Mouse (Mus musculus) lung, embryonic 14.5 days (tissue): ENCODE data around the gene Inf2. TPM values are rescaled to one million over a fixed set of nuclear protein-coding genes. Genes with fewer than 3 reads are reported as not detected.

Source experiments
- ATAC-seq: fragments of 200-750 bp; cut with Nextera tagmentation; 2 replicates; pipeline ENCODE4 v1.8.0; 2017; ENCODE audit warnings: mild to moderate bottlenecking, moderate TSS enrichment, moderate library complexity; ENCODE audit not compliant: insufficient read depth
- DNase-seq: peaks from one replicate; pipeline ENCODE4 v3.0.0-alpha.2; 2015
- H3K27ac ChIP-seq: fragments of 300-500 bp; sonication (generic); 2 replicates; pipeline ENCODE4 v1.5.1; 2014; ENCODE audit warnings: low read depth, mild to moderate bottlenecking, moderate library complexity
- H3K27me3 ChIP-seq: fragments of 300-500 bp; sonication (generic); 2 replicates; pipeline ENCODE4 v1.6.1; 2014; ENCODE audit warnings: low read length, control low read depth; ENCODE audit not compliant: insufficient read depth
- H3K36me3 ChIP-seq: fragments of 300-500 bp; sonication (generic); 2 replicates; pipeline ENCODE4 v1.6.1; 2014; ENCODE audit warnings: control low read depth; ENCODE audit not compliant: insufficient read depth
- H3K4me1 ChIP-seq: fragments of 300-500 bp; sonication (generic); 2 replicates; pipeline ENCODE4 v1.6.1; 2014; ENCODE audit warnings: antibody characterized with exemption, control low read depth; ENCODE audit not compliant: insufficient read depth
- H3K4me2 ChIP-seq: fragments of 300-500 bp; sonication (generic); 2 replicates; pipeline ENCODE4 v1.6.1; 2014; ENCODE audit warnings: mild to moderate bottlenecking
- H3K4me3 ChIP-seq: fragments of 300-500 bp; sonication (generic); 2 replicates; pipeline ENCODE4 v1.5.1; 2014; ENCODE audit warnings: low read depth, low read length
- H3K9ac ChIP-seq: fragments of 300-500 bp; sonication (generic); 2 replicates; pipeline ENCODE4 v1.6.1; 2014
- H3K9me3 ChIP-seq: fragments of 300-500 bp; sonication (generic); 2 replicates; pipeline ENCODE4 v1.6.1; 2016; ENCODE audit warnings: low read depth, low read length, control low read depth
- CTCF ChIP-seq: IDR thresholded peaks from 2 replicates; pipeline ENCODE4 v1.5.1; 2016; ENCODE audit warnings: antibody characterized with exemption, low read depth
- WGBS: fragments of 180-500 bp; shearing (Covaris S2); extraction: QIAGEN DNeasy Blood & Tissue Kit; methylation state at CpG from one replicate; pipeline ENCODE4 v1.1.7; 2014; 5-methylcytosine and 5-hydroxymethylcytosine counted together
- polyA plus RNA-seq: library from polyadenylated mRNA; unstranded; fragments of >200 nt; fragmentation: Nextera tagmentation; extraction: Ambion mirVana; gene quantifications from 2 replicates; pipeline ENCODE4 v1.2.1, GENCODE M21; 2014

The Inf2 gene
- polyA plus RNA-seq, 1 experiment from 2014 or later = 5.2 TPM

GRCm38 (mm10) chr12:112543941-112544340 lies 44.6 kb upstream of the Inf2 start:
- ATAC-seq (no peak), DNase-seq (no peak)
- H3K9me3 ChIP-seq = no peaks in the 10 kb centered on the region
- H3K4me1 ChIP-seq = no peaks in the 10 kb centered on the region
- H3K4me2 ChIP-seq = no peak overlapping the region
- TF ChIP-seq CTCF = no peak
- no peak overlapping the region for H3K27ac ChIP-seq
- 58% methylated on average over 9 of the region's 9 CpGs for WGBS
- no peaks in the 10 kb centered on the region for H3K36me3 ChIP-seq
- H3K27me3 ChIP-seq = no peaks in the 10 kb centered on the region
- no peak overlapping the region for H3K9ac ChIP-seq
- no peak overlapping the region for H3K4me3 ChIP-seq

GRCm38 (mm10) chr12:112544946-112545701 lies 43.5 kb upstream of the Inf2 start:
- DNase-seq (no peak), ATAC-seq (no peak)
- TF ChIP-seq CTCF = no peak
- Histone ChIP-seq H3K4me1 (no peaks in the 10 kb centered on the region), H3K4me2 (no peak overlapping the region), H3K27me3 (no peaks in the 10 kb centered on the region), H3K9me3 (no peaks in the 10 kb centered on the region), H3K36me3 (no peaks in the 10 kb centered on the region), H3K9ac (no peak overlapping the region), H3K27ac (no peak overlapping the region), H3K4me3 (no peak overlapping the region)
- 36% methylated on average over 12 of the region's 12 CpGs for WGBS

- TF ChIP-seq CTCF = no peak
- no peaks in the 10 kb centered on the region for H3K27me3 ChIP-seq
- no peaks in the 10 kb centered on the region for H3K36me3 ChIP-seq
- H3K27ac ChIP-seq = no peak overlapping the region
- no peak for DNase-seq
- H3K4me1 ChIP-seq = no peaks in the 10 kb centered on the region
- H3K4me3 ChIP-seq = no peak overlapping the region
- H3K4me2 ChIP-seq = no peak overlapping the region
- H3K9ac ChIP-seq = no peak overlapping the region
- ATAC-seq = no peak
- H3K9me3 ChIP-seq = no peaks in the 10 kb centered on the region
- 92% methylated on average over 8 of the region's 8 CpGs for WGBS
These were observed 42.5 kb upstream of the Inf2 start for GRCm38 (mm10) chr12:112546110-112546509.

GRCm38 (mm10) chr12:112549287-112549686 lies 39.3 kb upstream of the Inf2 start:
- H3K27me3 ChIP-seq = no peaks in the 10 kb centered on the region
- H3K36me3 ChIP-seq = no peaks in the 10 kb centered on the region
- H3K27ac ChIP-seq = no peak overlapping the region
- H3K4me2 ChIP-seq = no peak overlapping the region
- no peak overlapping the region for H3K4me3 ChIP-seq
- H3K4me1 ChIP-seq = no peaks in the 10 kb centered on the region
- ATAC-seq = no peak
- H3K9me3 ChIP-seq = no peaks in the 10 kb centered on the region
- no peak overlapping the region for H3K9ac ChIP-seq
- peak; percentile 17; the same call in 1 of the 2 replicates for TF ChIP-seq CTCF
- no peak for DNase-seq
- WGBS = 84% methylated on average over 1 of the region's 1 CpGs

- Histone ChIP-seq H3K9me3 (no peaks in the 10 kb centered on the region), H3K4me1 (no peaks in the 10 kb centered on the region), H3K4me2 (no peak overlapping the region), H3K4me3 (no peak overlapping the region), H3K36me3 (no peaks in the 10 kb centered on the region), H3K27me3 (no peaks in the 10 kb centered on the region), H3K9ac (no peak overlapping the region), H3K27ac (no peak overlapping the region)
- peak; percentile 100 for TF ChIP-seq CTCF
- ATAC-seq (peak; percentile 71; the same call in 1 of the 2 replicates), DNase-seq (peak; percentile 88)
- 14% methylated on average over 13 of the region's 13 CpGs for WGBS
These were observed 36.7 kb upstream of the Inf2 start for GRCm38 (mm10) chr12:112551861-112552375.

- Histone ChIP-seq H3K27ac (no peak overlapping the region), H3K36me3 (no peaks in the 10 kb centered on the region), H3K27me3 (no peaks in the 10 kb centered on the region), H3K4me2 (no peak overlapping the region), H3K9me3 (no peaks in the 10 kb centered on the region), H3K4me1 (no peaks in the 10 kb centered on the region), H3K9ac (no peak overlapping the region), H3K4me3 (no peak overlapping the region)
- TF ChIP-seq CTCF = no peak
- ATAC-seq (peak; percentile 19; the same call in 1 of the 2 replicates), DNase-seq (no peak)
- WGBS = 50% methylated on average over 5 of the region's 5 CpGs
These were observed 36.1 kb upstream of the Inf2 start for GRCm38 (mm10) chr12:112552520-112552919.

GRCm38 (mm10) chr12:112554900-112555299 lies 33.7 kb upstream of the Inf2 start:
- H3K4me1 ChIP-seq = no peaks in the 10 kb centered on the region
- ATAC-seq (0 out of 2 replicates have a peak, but pooled peaks have one; percentile 48), DNase-seq (peak; percentile 65)
- no peaks in the 10 kb centered on the region for H3K36me3 ChIP-seq
- H3K4me2 ChIP-seq = no peak overlapping the region
- no peaks in the 10 kb centered on the region for H3K9me3 ChIP-seq
- no peak for TF ChIP-seq CTCF
- no peak overlapping the region for H3K4me3 ChIP-seq
- no peaks in the 10 kb centered on the region for H3K27me3 ChIP-seq
- 29% methylated on average over 12 of the region's 12 CpGs for WGBS
- no peak overlapping the region for H3K27ac ChIP-seq
- no peak overlapping the region for H3K9ac ChIP-seq
